Mouse (Mus musculus): ENCODE results near the gene Tacc2.
A peak's percentile ranks its signal among the peaks of the same experiment; 100 is the strongest.

DNA sequence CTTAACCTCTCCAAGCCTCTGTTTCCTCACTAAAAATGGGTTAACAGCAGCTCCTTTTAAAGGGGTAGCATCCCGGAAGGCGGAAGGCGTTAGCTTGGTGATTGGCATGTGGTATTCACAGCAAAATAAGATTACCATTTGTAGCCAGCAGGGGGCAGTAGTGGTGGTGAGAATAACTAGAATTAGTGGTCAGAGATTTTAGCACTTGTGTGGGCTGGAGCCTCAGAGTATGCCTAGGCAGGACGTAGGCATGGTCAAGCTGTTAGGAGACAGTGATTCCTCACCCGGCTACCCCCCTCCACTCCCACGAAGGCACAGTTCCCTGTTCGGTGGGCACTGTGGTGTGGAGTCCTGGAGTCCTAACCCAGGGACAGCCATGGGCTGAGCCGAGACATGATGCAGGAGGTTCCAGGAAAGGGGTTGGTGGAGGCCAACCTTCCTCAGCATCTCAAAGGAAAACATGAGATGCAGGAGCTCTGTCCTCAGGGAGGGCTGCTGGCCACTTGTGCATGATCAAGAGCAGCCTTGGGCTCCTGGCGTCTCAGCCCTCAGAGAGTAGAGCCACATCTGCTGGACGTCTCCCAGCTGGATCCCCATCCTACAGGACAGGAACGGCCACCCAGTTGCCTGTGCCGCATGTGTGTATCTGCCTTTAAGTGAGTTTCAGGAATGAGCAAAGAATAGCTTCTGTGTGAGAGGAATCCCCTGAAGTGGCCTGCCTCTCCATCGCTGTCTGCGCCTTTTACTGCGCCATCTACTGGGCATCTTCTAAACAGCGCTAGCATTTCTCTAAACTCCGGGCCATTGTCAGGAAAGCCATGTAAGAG is 185.0 kb downstream of the Tacc2 start:
- TF ChIP-seq CTCF (IDR thresholded peaks at IDR 0.05; ENCODE audit: low read depth, low read length) (peak; percentile 73), POLR2A (IDR thresholded peaks at IDR 0.05; ENCODE audit: extremely low read depth, insufficient read depth, low read length) (no peak)

Data from liver, adult 2 months (tissue).